Mouse (Mus musculus): ENCODE data around the gene Gm16434.
"Not testable (repeated sequence)": the region's sequence is repeated elsewhere in the genome, so short reads cannot be mapped to it uniquely, and the experiment has no call there.

Gene Gm16434

DNA sequence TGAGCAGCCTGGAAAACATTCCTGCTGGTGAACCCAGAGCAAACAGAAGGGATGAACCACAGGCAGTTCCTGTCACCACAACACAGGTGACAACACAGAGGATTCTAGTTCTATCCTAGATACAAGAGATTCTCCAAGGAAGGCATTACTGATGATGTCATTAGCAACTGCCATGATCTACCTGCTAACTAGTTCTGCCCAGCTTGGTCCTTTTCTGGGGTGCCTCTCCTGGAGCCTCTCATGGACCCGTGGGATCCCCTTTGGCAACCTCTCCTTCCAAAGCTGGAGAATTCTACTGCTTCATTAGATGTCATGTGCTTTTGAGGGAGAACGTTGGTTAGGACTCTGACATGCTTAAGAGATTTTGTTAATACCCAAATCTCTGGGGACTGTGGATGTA is at the start of gene Gm16434:
TSS of gene Gm16434 (minus strand) at position 101 of the 400 bp plus-strand sequence.
- DNase-seq = not testable (repeated sequence)

DNA sequence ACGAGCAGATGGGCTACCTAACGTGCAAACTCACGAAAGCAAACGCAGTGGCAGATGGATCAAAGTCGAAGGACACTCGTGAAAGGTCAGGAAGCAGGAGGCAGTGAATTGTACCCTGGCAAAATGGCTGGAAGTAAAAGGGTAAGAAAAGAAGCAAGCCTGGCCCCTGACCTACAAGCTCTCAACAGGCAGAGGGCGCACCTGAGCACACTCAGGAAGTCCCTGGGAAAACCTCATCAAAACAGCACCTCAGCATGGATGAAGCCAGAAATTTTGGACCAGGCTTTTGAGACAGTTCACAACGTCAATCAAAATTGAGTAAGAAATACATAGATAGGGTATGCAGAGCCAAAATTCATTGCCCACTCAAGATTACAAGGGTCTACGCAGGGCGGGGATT is 49.2 kb upstream of the Gm16434 start:
- DNase-seq = peak; percentile 3

DNA sequence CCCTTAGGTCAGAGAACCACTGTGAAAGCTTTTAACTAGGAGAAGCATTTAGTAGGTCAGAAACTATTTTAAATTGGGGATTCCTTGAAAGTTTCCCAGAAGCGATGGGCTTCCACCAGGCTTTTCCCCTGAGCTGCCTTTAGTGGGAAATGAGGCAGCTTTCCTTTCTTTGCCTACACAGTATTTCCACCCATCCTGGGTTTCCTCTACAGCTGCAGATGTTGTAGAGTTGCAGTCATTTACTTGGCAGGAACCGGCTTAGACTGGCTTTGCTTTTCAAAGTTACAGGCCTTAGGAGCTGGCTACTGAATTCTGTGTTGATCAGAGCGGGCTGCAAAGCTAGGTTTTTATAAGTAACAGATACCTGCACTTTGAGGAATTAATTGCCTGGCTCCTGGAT is 5.7 kb upstream of the Gm16434 start:
- peak; percentile 1 for DNase-seq

DNA sequence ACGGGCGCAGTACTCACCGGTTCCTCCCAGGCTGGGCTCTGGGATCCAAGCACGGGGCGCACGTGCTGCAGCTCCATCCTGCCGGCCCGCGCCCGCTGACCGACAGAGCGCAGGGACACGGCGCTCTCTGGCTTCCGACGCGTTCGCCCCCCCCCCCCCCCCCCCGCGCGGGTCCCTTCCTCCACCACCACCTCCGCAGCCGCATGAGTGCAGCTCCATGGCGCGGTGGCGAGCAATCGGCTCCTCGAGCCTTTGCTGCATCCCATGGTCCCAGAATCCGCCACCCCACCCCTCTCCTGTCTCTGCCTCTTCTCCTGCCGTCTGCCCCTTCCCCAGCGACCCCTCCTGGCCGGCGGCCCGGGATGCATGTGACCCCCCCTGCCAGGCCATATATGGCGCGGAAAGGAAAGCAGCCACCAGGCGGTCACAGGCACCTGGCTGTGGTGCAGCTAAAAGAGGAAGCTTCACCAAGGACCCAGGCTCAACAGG is 19.8 kb downstream of the Gm16434 start, which contains the start of gene Gm3512:
TSS of gene Gm3512 (minus strand) at position 51 of the 489 bp plus-strand sequence.
- DNase-seq = peak; percentile 0

All from kidney, postnatal 14 days (tissue).